Mouse (Mus musculus): ENCODE measurements at regions not wholly inside any gene's neighbourhood (a gene's known extent, or its start where the extent isn't known, plus 50 kb on each side); places are given as distances from the start of the nearest gene placed in this dataset.

DNA sequence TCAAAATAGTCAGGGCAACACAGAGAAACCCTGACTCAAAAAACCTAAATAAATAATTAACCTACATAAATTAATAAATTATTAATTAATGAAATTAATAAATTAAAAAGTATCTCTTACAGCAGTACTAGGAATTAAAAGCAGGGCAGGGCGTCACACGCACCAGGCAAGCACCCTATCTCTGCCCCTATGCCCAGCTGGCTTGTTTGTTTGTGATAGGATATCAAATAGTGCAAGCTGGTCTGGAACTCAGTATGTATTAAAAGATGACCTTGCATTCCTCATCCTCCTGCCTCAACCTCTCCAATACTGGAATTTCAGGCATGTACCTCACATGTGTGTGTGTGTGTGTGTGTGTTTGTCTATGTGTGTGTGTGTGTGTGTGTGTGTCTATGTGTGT, 60.7 kb upstream of the Cecr2 start:
- no peak for TF ChIP-seq JUND (conservative IDR thresholded peaks at IDR 0.05; ENCODE audit: low read depth, low read length)
- TF ChIP-seq TBP (conservative IDR thresholded peaks at IDR 0.05; ENCODE audit: low read depth, low read length) = no peak
- no peak for TF ChIP-seq NELFE (IDR thresholded peaks at IDR 0.05; ENCODE audit: low read depth, low read length)
- TF ChIP-seq ZMIZ1 (IDR thresholded peaks at IDR 0.05; ENCODE audit: low read depth, low read length) = no peak
- TF ChIP-seq POLR2A (IDR thresholded peaks at IDR 0.05; ENCODE audit: low read depth, low read length) = no peak
- TF ChIP-seq RCOR1 (conservative IDR thresholded peaks at IDR 0.05; ENCODE audit: low read depth, low read length) = no peak
- TF ChIP-seq CTCF (conservative IDR thresholded peaks at IDR 0.05 in 1 of 2, IDR thresholded peaks at IDR 0.05 in 1 of 2; ENCODE audit: low read depth in 2 of 2, low read length in 2 of 2) = no peak
- TF ChIP-seq EP300 (IDR thresholded peaks at IDR 0.05; ENCODE audit: low read length) = no peak

All from CH12.LX (cell line).